Mouse (Mus musculus) hindbrain, embryonic 12.5 days (tissue): Measurements from ENCODE around the gene Fndc3a. TPM values are rescaled to one million over a fixed set of nuclear protein-coding genes. Genes with fewer than 3 reads are reported as not detected.

ENCODE experiments used
- ATAC-seq: fragments of 200-750 bp; cut with Nextera tagmentation; 2 replicates; pipeline ENCODE4 v1.8.0; 2017; ENCODE audit warnings: moderate TSS enrichment; ENCODE audit not compliant: low FRiP score
- H3K27ac ChIP-seq: fragments of 300-500 bp; sonication (generic); 2 replicates; pipeline ENCODE4 v1.5.1; 2016; ENCODE audit warnings: mild to moderate bottlenecking
- H3K27me3 ChIP-seq: fragments of 300-500 bp; sonication (generic); 2 replicates; pipeline ENCODE4 v1.6.1; 2016; ENCODE audit warnings: mild to moderate bottlenecking
- H3K36me3 ChIP-seq: fragments of 300-500 bp; sonication (generic); 2 replicates; pipeline ENCODE4 v1.6.1; 2016; ENCODE audit warnings: mild to moderate bottlenecking
- H3K4me1 ChIP-seq: fragments of 300-500 bp; sonication (generic); 2 replicates; pipeline ENCODE4 v1.6.1; 2016
- H3K4me2 ChIP-seq: fragments of 300-500 bp; sonication (generic); replicated peaks from 2 replicates; pipeline ENCODE4 v1.6.1; 2016; ENCODE audit warnings: mild to moderate bottlenecking
- H3K4me3 ChIP-seq: fragments of 300-500 bp; sonication (generic); 2 replicates; pipeline ENCODE4 v1.5.1; 2016; ENCODE audit warnings: mild to moderate bottlenecking
- H3K9ac ChIP-seq: fragments of 300-500 bp; sonication (generic); 2 replicates; pipeline ENCODE4 v1.6.1; 2016; ENCODE audit warnings: mild to moderate bottlenecking, moderate library complexity
- H3K9me3 ChIP-seq: fragments of 300-500 bp; sonication (generic); replicated peaks from 2 replicates; pipeline ENCODE4 v1.6.1; 2016; ENCODE audit warnings: mild to moderate bottlenecking
- WGBS: fragments of 180-500 bp; shearing (Covaris S2); methylation state at CpG from one replicate; pipeline ENCODE4 v1.1.7; 2016; 5-methylcytosine and 5-hydroxymethylcytosine counted together
- polyA plus RNA-seq: library from polyadenylated mRNA; unstranded; fragments of >200 nt; fragmentation: Nextera tagmentation; extraction: Ambion mirVana; gene quantifications from 2 replicates; pipeline ENCODE4 v1.2.1, GENCODE M21; 2016

Gene Fndc3a
- 46.9 and 49.8 TPM in 2 replicates for polyA plus RNA-seq

GRCm38 (mm10) chr14:72709710-72710340, at the start of gene Fndc3a:
Gene Fndc3a (minus strand): TSS chr14:72710003.
- Histone ChIP-seq H3K9ac (peak within 1 kb of the TSS; percentile 86), H3K4me2 (peak within 1 kb of the TSS; percentile 80), H3K36me3 (no peaks in the 10 kb centered on the region), H3K27me3 (peaks cover 11% of the 10 kb centered on the region; the same call in 1 of the 2 replicates), H3K27ac (peak within 1 kb of the TSS; percentile 89), H3K9me3 (no peaks in the 10 kb centered on the region), H3K4me3 (peak within 1 kb of the TSS; percentile 72), H3K4me1 (peaks cover 7% of the 10 kb centered on the region; the same call in 1 of the 2 replicates)
- WGBS = 0% methylated on average over 48 of the region's 82 CpGs
- peak; percentile 95 for ATAC-seq

- Histone ChIP-seq H3K9ac (no peak overlapping the region), H3K4me1 (no peaks in the 10 kb centered on the region), H3K4me2 (no peak overlapping the region), H3K9me3 (no peaks in the 10 kb centered on the region), H3K4me3 (no peak overlapping the region), H3K27me3 (no peaks in the 10 kb centered on the region), H3K27ac (no peak overlapping the region), H3K36me3 (no peaks in the 10 kb centered on the region)
- ATAC-seq = no peak
- WGBS = 87% methylated on average over 6 of the region's 6 CpGs
These were observed 43.1 kb upstream of the Fndc3a start for GRCm38 (mm10) chr14:72752893-72753292.

GRCm38 (mm10) chr14:72750426-72751182, 40.8 kb upstream of the Fndc3a start:
- Histone ChIP-seq H3K9me3 (no peaks in the 10 kb centered on the region), H3K9ac (no peak overlapping the region), H3K4me3 (no peak overlapping the region), H3K36me3 (no peaks in the 10 kb centered on the region), H3K4me1 (no peaks in the 10 kb centered on the region), H3K4me2 (no peak overlapping the region), H3K27ac (no peak overlapping the region), H3K27me3 (no peaks in the 10 kb centered on the region)
- 91% methylated on average over 5 of the region's 5 CpGs for WGBS
- ATAC-seq = no peak

GRCm38 (mm10) chr14:72748331-72748730, 38.5 kb upstream of the Fndc3a start:
- no peaks in the 10 kb centered on the region for H3K9me3 ChIP-seq
- no peaks in the 10 kb centered on the region for H3K27me3 ChIP-seq
- 89% methylated on average over 5 of the region's 5 CpGs for WGBS
- no peak for ATAC-seq
- no peak overlapping the region for H3K4me3 ChIP-seq
- no peaks in the 10 kb centered on the region for H3K36me3 ChIP-seq
- H3K9ac ChIP-seq = no peak overlapping the region
- H3K4me2 ChIP-seq = no peak overlapping the region
- no peaks in the 10 kb centered on the region for H3K4me1 ChIP-seq
- H3K27ac ChIP-seq = no peak overlapping the region

GRCm38 (mm10) chr14:72741667-72742066, 31.9 kb upstream of the Fndc3a start:
- H3K27me3 ChIP-seq = no peaks in the 10 kb centered on the region
- H3K4me1 ChIP-seq = no peaks in the 10 kb centered on the region
- WGBS = 95% methylated on average over 3 of the region's 3 CpGs
- H3K27ac ChIP-seq = no peak overlapping the region
- H3K4me2 ChIP-seq = no peak overlapping the region
- H3K36me3 ChIP-seq = no peaks in the 10 kb centered on the region
- no peak for ATAC-seq
- no peak overlapping the region for H3K9ac ChIP-seq
- no peak overlapping the region for H3K4me3 ChIP-seq
- no peaks in the 10 kb centered on the region for H3K9me3 ChIP-seq

GRCm38 (mm10) chr14:72740336-72740735, 30.5 kb upstream of the Fndc3a start:
- H3K4me3 ChIP-seq = no peak overlapping the region
- no peak for ATAC-seq
- H3K36me3 ChIP-seq = no peaks in the 10 kb centered on the region
- H3K9me3 ChIP-seq = no peaks in the 10 kb centered on the region
- H3K27me3 ChIP-seq = no peaks in the 10 kb centered on the region
- WGBS = 84% methylated on average over 5 of the region's 5 CpGs
- H3K4me1 ChIP-seq = no peaks in the 10 kb centered on the region
- H3K9ac ChIP-seq = no peak overlapping the region
- H3K27ac ChIP-seq = no peak overlapping the region
- H3K4me2 ChIP-seq = no peak overlapping the region

- H3K4me2 ChIP-seq = no peak overlapping the region
- H3K9me3 ChIP-seq = no peaks in the 10 kb centered on the region
- H3K36me3 ChIP-seq = no peaks in the 10 kb centered on the region
- no peaks in the 10 kb centered on the region for H3K4me1 ChIP-seq
- no peak overlapping the region for H3K27ac ChIP-seq
- H3K27me3 ChIP-seq = no peaks in the 10 kb centered on the region
- 73% methylated on average over 8 of the region's 8 CpGs for WGBS
- ATAC-seq = no peak
- no peak overlapping the region for H3K9ac ChIP-seq
- no peak overlapping the region for H3K4me3 ChIP-seq
These were observed 29.8 kb upstream of the Fndc3a start for GRCm38 (mm10) chr14:72739484-72740208.

- Histone ChIP-seq H3K9me3 (no peaks in the 10 kb centered on the region), H3K36me3 (no peaks in the 10 kb centered on the region), H3K4me2 (no peak overlapping the region), H3K27me3 (no peaks in the 10 kb centered on the region), H3K9ac (no peak overlapping the region), H3K4me3 (no peak overlapping the region), H3K27ac (no peak overlapping the region), H3K4me1 (no peaks in the 10 kb centered on the region)
- 91% methylated on average over 4 of the region's 4 CpGs for WGBS
- no peak for ATAC-seq
These were observed 29.0 kb upstream of the Fndc3a start for GRCm38 (mm10) chr14:72738776-72739175.

- Histone ChIP-seq H3K27me3 (no peaks in the 10 kb centered on the region), H3K27ac (no peak overlapping the region), H3K4me2 (no peak overlapping the region), H3K4me1 (no peaks in the 10 kb centered on the region), H3K9me3 (no peaks in the 10 kb centered on the region), H3K4me3 (no peak overlapping the region), H3K36me3 (no peaks in the 10 kb centered on the region), H3K9ac (no peak overlapping the region)
- 80% methylated on average over 4 of the region's 4 CpGs for WGBS
- ATAC-seq = no peak
These were observed 28.4 kb upstream of the Fndc3a start for GRCm38 (mm10) chr14:72738217-72738616.

GRCm38 (mm10) chr14:72725865-72726264, 16.1 kb upstream of the Fndc3a start:
- no peak overlapping the region for H3K4me3 ChIP-seq
- WGBS = 52% methylated on average over 3 of the region's 3 CpGs
- no peaks in the 10 kb centered on the region for H3K9me3 ChIP-seq
- no peak for ATAC-seq
- H3K9ac ChIP-seq = no peak overlapping the region
- H3K27ac ChIP-seq = no peak overlapping the region
- no peaks in the 10 kb centered on the region for H3K27me3 ChIP-seq
- H3K4me1 ChIP-seq = no peaks in the 10 kb centered on the region
- H3K4me2 ChIP-seq = no peak overlapping the region
- H3K36me3 ChIP-seq = no peaks in the 10 kb centered on the region

GRCm38 (mm10) chr14:72722274-72723053, 12.7 kb upstream of the Fndc3a start:
- no peaks in the 10 kb centered on the region for H3K9me3 ChIP-seq

GRCm38 (mm10) chr14:72716175-72716574, 6.4 kb upstream of the Fndc3a start:
- Histone ChIP-seq H3K9me3 (no peaks in the 10 kb centered on the region), H3K9ac (no peak overlapping the region), H3K4me2 (no peak overlapping the region), H3K4me3 (no peak overlapping the region), H3K27ac (no peak overlapping the region), H3K36me3 (no peaks in the 10 kb centered on the region), H3K4me1 (no peaks in the 10 kb centered on the region), H3K27me3 (peaks cover 9% of the 10 kb centered on the region; the same call in 1 of the 2 replicates)
- WGBS = 85% methylated on average over 4 of the region's 4 CpGs
- ATAC-seq = no peak

More at GRCm38 (mm10) chr14:72722274-72723053, 12.7 kb upstream of the Fndc3a start:
- H3K27me3 ChIP-seq = no peaks in the 10 kb centered on the region
- no peaks in the 10 kb centered on the region for H3K36me3 ChIP-seq
- 88% methylated on average over 3 of the region's 3 CpGs for WGBS
- H3K4me2 ChIP-seq = no peak overlapping the region
- ATAC-seq = no peak
- no peak overlapping the region for H3K9ac ChIP-seq
- no peak overlapping the region for H3K27ac ChIP-seq
- no peaks in the 10 kb centered on the region for H3K4me1 ChIP-seq
- no peak overlapping the region for H3K4me3 ChIP-seq
